Mouse (Mus musculus): ENCODE measurements around the gene Mybpc2. TPM values are rescaled to one million over a fixed set of nuclear protein-coding genes. Genes with fewer than 3 reads are reported as not detected.

The Mybpc2 gene
- polyA plus RNA-seq, 1 experiment, result not detected

DNA sequence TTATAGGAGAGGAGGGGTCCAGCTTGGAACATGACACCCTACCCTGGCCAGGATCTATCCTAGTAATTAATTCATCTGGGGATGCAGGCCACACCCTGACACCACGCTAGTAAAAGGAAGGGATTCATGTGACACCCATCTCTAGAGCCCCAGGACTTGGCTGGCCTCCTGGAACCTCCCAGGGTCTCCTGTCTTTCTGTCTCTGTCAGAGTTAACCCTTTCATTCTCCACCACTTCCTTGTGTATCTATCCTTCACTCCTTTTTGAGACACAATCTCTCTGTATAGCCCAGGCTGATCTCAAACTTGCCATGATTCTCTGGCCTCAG lies 51.9 kb downstream of the Mybpc2 start:
- Histone ChIP-seq H3K4me1 (ENCODE audit: control insufficient read depth, insufficient read depth, low read length) (peaks cover 30% of the 10 kb centered on the region), H3K27ac (ENCODE audit: insufficient read depth, low read depth, low read length) (peak overlapping the region; percentile 57; the same call in 1 of the 2 replicates), H3K4me3 (ENCODE audit: insufficient read depth, low read depth, low read length) (no peak overlapping the region)
- TF ChIP-seq POLR2A (IDR thresholded peaks at IDR 0.05; ENCODE audit: insufficient read depth, low read depth, low read length) (no peak), CTCF (IDR thresholded peaks at IDR 0.05; ENCODE audit: insufficient read depth, low read depth, low read length) (no peak)
- 54% methylated on average over 1 of the region's 1 CpGs for WGBS

DNA sequence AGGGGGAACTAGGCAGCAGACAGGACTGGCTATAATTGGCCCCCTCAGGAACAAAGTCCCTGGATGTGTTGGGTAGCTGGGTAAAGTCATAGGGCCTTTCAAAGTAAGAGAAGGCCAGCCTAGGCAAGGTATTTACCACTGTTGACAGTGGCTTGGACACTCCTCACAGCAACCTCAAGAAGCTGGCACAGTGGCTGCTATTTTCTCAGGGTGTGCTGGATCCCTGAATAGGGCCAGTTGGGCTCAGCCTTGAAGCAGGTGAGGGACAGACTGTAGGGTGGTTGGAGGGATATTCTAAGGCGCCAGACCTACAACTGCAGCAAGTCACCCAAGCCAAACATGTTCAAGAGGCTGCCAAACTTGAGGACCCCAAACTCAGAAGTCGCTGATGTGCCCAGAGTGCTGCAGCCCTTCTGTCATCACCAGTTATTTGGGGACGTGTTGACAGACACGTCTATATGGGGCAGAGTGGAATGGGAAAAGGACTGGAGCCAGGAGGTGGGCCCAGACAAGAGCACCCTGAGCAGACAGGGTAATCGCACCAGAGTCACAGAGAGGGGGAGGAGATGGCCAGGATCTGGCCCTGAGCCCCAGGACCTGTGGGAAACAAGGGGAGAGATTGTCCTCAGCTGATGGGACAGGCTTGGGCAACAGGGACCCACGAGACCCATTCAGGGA lies 52.4 kb downstream of the Mybpc2 start:
- Histone ChIP-seq H3K4me1 (ENCODE audit: control insufficient read depth, insufficient read depth, low read length) (peaks cover 31% of the 10 kb centered on the region), H3K4me3 (ENCODE audit: insufficient read depth, low read depth, low read length) (no peak overlapping the region), H3K27ac (ENCODE audit: insufficient read depth, low read depth, low read length) (no peak overlapping the region)
- no peak for TF ChIP-seq CTCF (IDR thresholded peaks at IDR 0.05; ENCODE audit: insufficient read depth, low read depth, low read length)
- TF ChIP-seq POLR2A (IDR thresholded peaks at IDR 0.05; ENCODE audit: insufficient read depth, low read depth, low read length), result no peak
- WGBS, result 36% methylated on average over 6 of the region's 6 CpGs

DNA sequence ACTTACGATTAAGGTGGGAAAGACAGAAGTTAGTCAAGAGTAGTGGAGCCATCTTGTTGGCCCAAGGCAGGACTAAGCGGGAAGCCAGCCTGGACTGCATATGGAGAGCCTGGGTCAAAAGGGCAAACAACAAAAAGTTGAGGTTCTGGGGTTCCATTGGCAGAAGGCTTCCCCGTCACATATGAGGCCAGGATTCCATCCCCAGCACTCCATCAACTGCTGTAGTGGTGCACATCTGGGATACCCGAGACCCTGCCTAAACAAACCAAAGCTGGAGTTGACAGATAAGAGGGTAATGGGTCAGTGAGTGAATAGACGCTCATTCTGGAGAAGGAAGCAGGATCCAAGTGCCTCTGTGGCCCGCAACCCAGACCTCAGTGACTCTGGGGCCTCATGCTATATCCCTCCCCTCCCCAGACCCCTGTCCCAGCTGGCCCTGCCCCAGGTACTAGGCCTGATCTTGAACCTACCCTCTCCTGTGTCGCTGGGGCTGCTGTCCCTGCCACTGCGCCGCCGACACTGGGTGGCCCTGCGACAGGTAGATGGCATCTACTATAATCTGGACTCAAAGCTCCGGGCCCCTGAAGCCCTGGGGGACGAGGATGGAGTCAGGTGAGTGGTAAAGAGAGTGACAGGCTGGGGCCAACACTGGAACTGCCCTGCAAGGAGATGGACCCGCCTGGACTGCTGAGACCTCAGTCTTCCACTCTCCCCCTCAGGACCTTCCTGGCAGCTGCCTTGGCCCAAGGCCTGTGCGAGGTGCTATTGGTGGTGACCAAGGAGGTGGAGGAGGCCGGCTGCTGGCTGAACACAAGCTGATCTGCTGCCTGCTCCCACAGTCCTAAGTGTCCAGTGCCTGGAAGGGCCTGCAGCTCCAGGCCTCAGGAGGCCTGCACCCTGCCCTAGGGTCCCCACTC lies 53.5 kb downstream of the Mybpc2 start:
- Histone ChIP-seq H3K27ac (ENCODE audit: insufficient read depth, low read depth, low read length) (no peak overlapping the region), H3K4me1 (ENCODE audit: control insufficient read depth, insufficient read depth, low read length) (peaks cover 39% of the 10 kb centered on the region)

DNA sequence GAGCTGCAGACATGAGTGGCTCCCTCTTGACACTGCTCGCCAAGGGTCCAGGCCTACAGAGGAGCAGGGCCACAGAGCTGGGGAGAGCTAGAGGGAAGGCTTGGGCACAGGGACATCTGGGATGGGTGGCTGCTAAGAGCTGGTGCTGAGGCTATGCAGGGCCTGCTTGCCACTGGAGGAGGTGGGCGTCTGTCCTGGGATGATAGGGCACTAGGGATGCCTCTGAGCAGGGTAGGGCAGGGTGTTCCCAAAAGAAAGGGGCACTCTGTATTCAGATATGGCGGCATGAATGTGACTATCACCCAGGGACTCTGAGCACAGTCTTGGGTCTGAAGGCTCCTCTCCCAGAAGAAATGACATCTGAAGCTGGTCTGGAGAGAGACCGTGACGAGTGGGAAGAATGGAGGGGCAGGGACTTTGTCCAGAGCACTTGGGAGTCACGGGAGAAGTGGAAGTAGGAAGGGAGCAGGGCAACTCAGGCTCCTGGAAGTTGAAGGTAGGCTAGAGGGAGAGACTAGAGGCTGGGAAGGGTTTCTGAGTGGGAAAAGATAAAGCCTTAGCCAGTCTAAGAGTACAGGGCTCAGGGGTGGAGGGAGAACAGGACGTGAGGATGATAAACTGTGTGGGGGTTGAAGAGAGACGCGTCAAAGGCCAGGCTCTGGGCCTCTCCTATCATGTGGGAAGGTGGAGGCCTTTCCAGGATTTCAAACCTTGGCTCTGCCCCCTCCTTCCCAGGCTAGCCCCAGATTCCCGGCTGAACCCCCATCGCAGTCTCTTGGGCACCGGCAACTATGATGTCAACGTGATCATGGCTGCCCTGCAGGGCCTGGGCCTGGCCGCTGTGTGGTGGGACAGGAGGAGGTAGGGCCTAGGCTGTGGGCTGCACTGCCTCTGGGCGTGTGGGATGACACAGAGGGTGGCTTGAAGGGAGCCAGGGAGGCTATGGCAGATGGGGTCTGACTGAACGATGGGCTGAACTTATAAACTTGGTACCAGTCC lies 54.5 kb downstream of the Mybpc2 start:
- Histone ChIP-seq H3K4me1 (ENCODE audit: control insufficient read depth, insufficient read depth, low read length) (peaks cover 40% of the 10 kb centered on the region), H3K27ac (ENCODE audit: insufficient read depth, low read depth, low read length) (no peak overlapping the region), H3K4me3 (ENCODE audit: insufficient read depth, low read depth, low read length) (no peak overlapping the region)
- WGBS, result 85% methylated on average over 16 of the region's 16 CpGs
- TF ChIP-seq CTCF (IDR thresholded peaks at IDR 0.05; ENCODE audit: insufficient read depth, low read depth, low read length) (no peak), POLR2A (IDR thresholded peaks at IDR 0.05; ENCODE audit: insufficient read depth, low read depth, low read length) (no peak)

More for the DNA sequence above, 53.5 kb downstream of the Mybpc2 start:
- TF ChIP-seq CTCF (IDR thresholded peaks at IDR 0.05; ENCODE audit: insufficient read depth, low read depth, low read length) (no peak), POLR2A (IDR thresholded peaks at IDR 0.05; ENCODE audit: insufficient read depth, low read depth, low read length) (no peak)
- no peak overlapping the region for H3K4me3 ChIP-seq (ENCODE audit: insufficient read depth, low read depth, low read length)
- 90% methylated on average over 16 of the region's 16 CpGs for WGBS

DNA sequence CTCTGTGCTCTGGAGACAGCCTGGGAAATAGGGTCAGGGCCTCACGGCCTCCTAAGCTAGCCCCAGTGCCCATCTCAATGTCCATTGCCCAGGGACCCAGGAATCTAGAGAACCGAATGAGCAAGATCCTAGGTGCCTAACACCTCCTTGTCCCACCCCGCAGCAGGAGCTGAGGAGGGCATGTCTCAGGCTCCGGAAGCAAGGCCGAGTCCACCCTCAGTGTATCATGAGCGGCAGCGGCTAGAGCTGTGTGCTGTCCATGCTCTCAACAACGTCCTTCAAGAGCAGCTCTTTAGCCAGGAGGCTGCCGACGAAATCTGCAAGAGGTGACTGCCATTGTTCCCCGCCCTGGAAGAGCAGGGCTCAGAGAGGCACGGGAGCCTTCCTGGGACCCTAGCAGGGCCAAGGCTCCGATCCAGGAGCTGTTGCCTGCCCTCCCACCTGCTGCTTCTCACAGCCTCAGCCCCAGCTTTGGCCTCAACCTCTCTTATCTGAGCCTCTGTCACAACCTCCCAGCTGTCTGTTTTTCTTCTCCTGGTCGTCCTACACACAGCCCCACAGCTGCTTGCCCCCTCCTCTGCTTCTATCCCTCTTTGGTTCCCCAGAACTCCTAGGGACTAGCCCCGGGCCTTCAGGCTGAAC lies 55.7 kb downstream of the Mybpc2 start:
- TF ChIP-seq POLR2A (IDR thresholded peaks at IDR 0.05; ENCODE audit: insufficient read depth, low read depth, low read length), result no peak
- Histone ChIP-seq H3K4me1 (ENCODE audit: control insufficient read depth, insufficient read depth, low read length) (peaks cover 44% of the 10 kb centered on the region), H3K27ac (ENCODE audit: insufficient read depth, low read depth, low read length) (0 out of 2 replicates have a peak overlapping the region, but pooled peaks have one; percentile 71), H3K4me3 (ENCODE audit: insufficient read depth, low read depth, low read length) (peak overlapping the region; percentile 72)
- WGBS, result 47% methylated on average over 15 of the region's 15 CpGs

DNA sequence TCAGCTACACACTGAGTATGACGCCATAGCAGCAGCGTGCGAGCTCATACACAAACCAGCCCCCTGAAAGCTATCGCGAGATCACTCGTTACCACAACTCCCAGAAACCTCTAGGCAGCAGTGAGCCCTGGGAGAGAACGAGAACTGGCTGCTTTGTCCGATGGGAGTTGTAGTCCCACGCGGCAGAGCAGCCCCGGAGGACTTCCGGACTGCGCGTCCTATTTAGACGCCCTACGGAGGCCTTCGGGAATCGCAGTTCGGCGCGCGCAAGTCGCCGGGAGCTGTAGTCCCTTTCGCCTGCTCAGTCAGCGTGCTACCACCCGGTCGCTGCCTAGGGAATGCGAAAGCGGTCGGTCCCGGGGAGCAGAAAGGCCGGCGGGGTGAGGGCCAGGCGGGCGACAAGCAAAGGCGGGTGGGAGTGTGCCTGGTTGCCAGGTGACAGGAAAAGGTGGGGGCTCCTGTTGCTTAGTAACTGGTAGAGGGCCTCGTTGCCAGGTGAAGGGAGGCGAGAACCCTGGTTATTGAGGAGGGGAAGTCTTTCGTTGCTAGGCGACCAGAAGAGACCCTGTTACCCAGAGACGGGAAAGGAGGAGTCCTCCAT lies 56.5 kb downstream of the Mybpc2 start, which contains the start of gene Josd2:
Josd2 (plus strand) TSS at position 170 of the 601 bp plus-strand sequence.
- Histone ChIP-seq H3K4me3 (ENCODE audit: insufficient read depth, low read depth, low read length) (peak within 1 kb of the TSS; percentile 72), H3K27ac (ENCODE audit: insufficient read depth, low read depth, low read length) (peak within 1 kb of the TSS; percentile 71), H3K4me1 (ENCODE audit: control insufficient read depth, insufficient read depth, low read length) (peaks cover 44% of the 10 kb centered on the region)
- TF ChIP-seq POLR2A (IDR thresholded peaks at IDR 0.05; ENCODE audit: insufficient read depth, low read depth, low read length), result peak; percentile 63
- TF ChIP-seq CTCF (IDR thresholded peaks at IDR 0.05; ENCODE audit: insufficient read depth, low read depth, low read length), result no peak
- under 1% methylated on average over 42 of the region's 42 CpGs for WGBS

DNA sequence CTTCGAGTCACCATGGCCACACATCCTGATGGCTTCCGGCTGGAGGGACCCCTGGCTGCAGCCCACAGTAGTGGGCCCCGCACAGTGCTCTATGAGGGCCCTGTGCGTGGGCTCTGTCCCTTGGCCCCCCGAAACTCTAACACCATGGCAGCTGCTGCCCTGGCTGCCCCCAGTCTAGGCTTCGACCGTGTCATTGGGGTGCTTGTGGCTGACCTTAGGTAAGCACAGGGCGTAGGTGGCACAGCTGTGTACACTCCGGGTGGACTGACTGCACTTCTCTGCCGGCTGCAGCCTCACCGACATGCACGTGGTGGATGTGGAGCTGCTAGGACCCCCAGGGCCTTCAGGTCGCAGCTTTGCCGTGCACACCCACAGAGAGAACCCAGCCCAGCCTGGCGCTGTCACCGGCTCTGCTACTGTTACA lies 57.6 kb downstream of the Mybpc2 start:
- no peak overlapping the region for H3K27ac ChIP-seq (ENCODE audit: insufficient read depth, low read depth, low read length)
- no peak overlapping the region for H3K4me3 ChIP-seq (ENCODE audit: insufficient read depth, low read depth, low read length)
- 62% methylated on average over 16 of the region's 16 CpGs for WGBS
- peaks cover 51% of the 10 kb centered on the region for H3K4me1 ChIP-seq (ENCODE audit: control insufficient read depth, insufficient read depth, low read length)
- TF ChIP-seq CTCF (IDR thresholded peaks at IDR 0.05; ENCODE audit: insufficient read depth, low read depth, low read length) (no peak), POLR2A (IDR thresholded peaks at IDR 0.05; ENCODE audit: insufficient read depth, low read depth, low read length) (no peak)

All from olfactory bulb, adult 2 months (tissue).